Mouse (Mus musculus): Measurements from ENCODE around the gene Jag2.

Jag2 gene

GRCm38 (mm10) chr12:112894969-112895368 lies 34.6 kb downstream of the Jag2 start:
- ChIA-PET POLR2A (interaction anchor here in 3 of 4 experiments (0.6 to 1.4 kb wide), 4 partner anchors 15 to 734 kb away, joined by 3 to 6 read pairs (median 4); no protein-coding TSS in a partner anchor), CTCF (interaction anchor here in 3 of 4 experiments (0.5 to 1.2 kb wide), 7 partner anchors 15 to 307 kb away, joined by 3 read pairs; partner anchors contain the start of genes Jag2 (in 1 of the 3), Tex22 (in 1 of the 3) and Zbtb42 (in 1 of the 3))

GRCm38 (mm10) chr12:112894303-112894884 lies 35.2 kb downstream of the Jag2 start:
- ChIA-PET POLR2A (interaction anchor here in 2 of 4 experiments (1.4 kb wide), 2 partner anchors 15 to 21 kb away, joined by 4 to 6 read pairs; no protein-coding TSS in a partner anchor), CTCF (interaction anchor here in 3 of 4 experiments (0.6 to 1.2 kb wide), 5 partner anchors 14 to 216 kb away, joined by 3 read pairs; partner anchors contain the start of genes Jag2 (in 1 of the 3), Tex22 (in 1 of the 3) and Zbtb42 (in 1 of the 3))

GRCm38 (mm10) chr12:112885465-112885864 lies 44.1 kb downstream of the Jag2 start:
- CTCF ChIA-PET = interaction anchor here in 1 of 4 experiments (2.6 kb wide), 1 partner anchor 10 kb away, joined by 14 read pairs; no protein-coding TSS in a partner anchor
- POLR2A ChIA-PET = no interaction called here

GRCm38 (mm10) chr12:112881301-112881815 lies 48.2 kb downstream of the Jag2 start:
- ChIA-PET POLR2A (interaction anchor here in 1 of 4 experiments (0.7 kb wide), 1 partner anchor 46 kb away, joined by 3 read pairs; no protein-coding TSS in a partner anchor), CTCF (interaction anchor here in 1 of 4 experiments (1.0 kb wide), 1 partner anchor 157 kb away, joined by 3 read pairs; no protein-coding TSS in a partner anchor)

GRCm38 (mm10) chr12:112880661-112881060 lies 48.9 kb downstream of the Jag2 start:
- ChIA-PET POLR2A (interaction anchor here in 2 of 4 experiments (0.7 to 2.1 kb wide), 2 partner anchors 47 to 120 kb away, joined by 3 to 4 read pairs; partner anchors contain the start of gene Brf1 (in 1 of the 2)), CTCF (interaction anchor here in 1 of 4 experiments (0.9 to 1.0 kb wide), 2 partner anchors 14 to 157 kb away, joined by 3 read pairs; no protein-coding TSS in a partner anchor)

GRCm38 (mm10) chr12:112879731-112880130 lies 49.8 kb downstream of the Jag2 start:
- CTCF ChIA-PET = interaction anchor here in 1 of 4 experiments (0.9 kb wide), 1 partner anchor 15 kb away, joined by 3 read pairs; no protein-coding TSS in a partner anchor
- POLR2A ChIA-PET = interaction anchor here in 2 of 4 experiments (1.9 to 2.1 kb wide), 2 partner anchors 16 to 121 kb away, joined by 4 to 6 read pairs; partner anchors contain the start of gene Brf1 (in 1 of the 2)

GRCm38 (mm10) chr12:112877607-112878020 lies 52.0 kb downstream of the Jag2 start:
- ChIA-PET POLR2A (interaction anchor here in 2 of 4 experiments (0.6 to 1.6 kb wide), 7 partner anchors 15 to 137 kb away, joined by 3 to 5 read pairs (median 3); partner anchors contain the start of gene Pacs2 (in 1 of the 2)), CTCF (interaction anchor here in 1 of 4 experiments (0.5 to 1.1 kb wide), 7 partner anchors 9 to 253 kb away, joined by 3 to 4 read pairs (median 3); partner anchors contain the start of gene Btbd6)

- POLR2A ChIA-PET = interaction anchor here in 3 of 4 experiments (0.9 to 2.0 kb wide), 13 partner anchors 13 to 322 kb away, joined by 3 to 7 read pairs (median 4); partner anchors contain the start of genes Btbd6 (in 1 of the 3), Jag2 (in 1 of the 3), Tedc1 (in 1 of the 3) and Tmem121 (in 1 of the 3)
- CTCF ChIA-PET = interaction anchor here in 3 of 4 experiments (0.6 to 2.2 kb wide), 16 partner anchors 10 to 325 kb away, joined by 3 to 15 read pairs (median 4); partner anchors contain the start of genes Jag2 (in 2 of the 3), Brf1 (in 1 of the 3), Btbd6 (in 1 of the 3) and Crip1 (in 1 of the 3)
These were observed 52.5 kb downstream of the Jag2 start for GRCm38 (mm10) chr12:112877073-112877576.

- ChIA-PET CTCF (interaction anchor here (0.6 to 2.2 kb wide), 30 partner anchors 10 to 325 kb away, joined by 3 to 15 read pairs (median 5); partner anchors contain the start of genes Jag2 (in 2 of the 4), Tedc1 (in 2 of the 4), Brf1 (in 1 of the 4) and Btbd6 (in 1 of the 4)), POLR2A (interaction anchor here in 3 of 4 experiments (0.9 to 2.0 kb wide), 16 partner anchors 12 to 322 kb away, joined by 3 to 7 read pairs (median 4); partner anchors contain the start of genes Brf1 (in 1 of the 3), Btbd6 (in 1 of the 3), Jag2 (in 1 of the 3) and Tedc1 (in 1 of the 3))
These were observed 53.1 kb downstream of the Jag2 start for GRCm38 (mm10) chr12:112876332-112877072.

GRCm38 (mm10) chr12:112875225-112876013 lies 54.2 kb downstream of the Jag2 start:
- ChIA-PET POLR2A (interaction anchor here in 3 of 4 experiments (0.8 to 2.0 kb wide), 16 partner anchors 11 to 321 kb away, joined by 3 to 7 read pairs (median 4); partner anchors contain the start of genes Brf1 (in 1 of the 3), Jag2 (in 1 of the 3) and Tmem121 (in 1 of the 3)), CTCF (interaction anchor here (0.6 to 2.2 kb wide), 59 partner anchors 9 to 346 kb away, joined by 3 to 15 read pairs (median 4); partner anchors contain the start of genes Jag2 (in 3 of the 4), Brf1 (in 2 of the 4), Tedc1 (in 2 of the 4) and Btbd6 (in 1 of the 4))

GRCm38 (mm10) chr12:112874199-112874598 lies 55.4 kb downstream of the Jag2 start:
- POLR2A ChIA-PET = interaction anchor here in 3 of 4 experiments (0.7 to 2.1 kb wide), 5 partner anchors 20 to 153 kb away, joined by 3 to 15 read pairs (median 4); no protein-coding TSS in a partner anchor
- CTCF ChIA-PET = interaction anchor here in 3 of 4 experiments (0.6 to 1.7 kb wide), 16 partner anchors 9 to 212 kb away, joined by 3 to 9 read pairs (median 4); no protein-coding TSS in a partner anchor

GRCm38 (mm10) chr12:112873452-112874190 lies 56.0 kb downstream of the Jag2 start:
- ChIA-PET POLR2A (interaction anchor here in 3 of 4 experiments (0.7 to 2.1 kb wide), 6 partner anchors 19 to 153 kb away, joined by 3 to 15 read pairs (median 4); no protein-coding TSS in a partner anchor), CTCF (interaction anchor here in 3 of 4 experiments (0.6 to 1.7 kb wide), 27 partner anchors 9 to 368 kb away, joined by 3 to 9 read pairs (median 3); partner anchors contain the start of gene Tex22 (in 1 of the 3))

- ChIA-PET POLR2A (interaction anchor here in 1 of 4 experiments (0.9 to 2.1 kb wide), 3 partner anchors 19 to 37 kb away, joined by 3 to 15 read pairs (median 3); no protein-coding TSS in a partner anchor), CTCF (interaction anchor here in 3 of 4 experiments (0.6 to 1.7 kb wide), 17 partner anchors 8 to 367 kb away, joined by 3 to 8 read pairs (median 3); partner anchors contain the start of gene Tex22 (in 1 of the 3))
These were observed 56.6 kb downstream of the Jag2 start for GRCm38 (mm10) chr12:112872991-112873390.

- POLR2A ChIA-PET = interaction anchor here in 2 of 4 experiments (0.9 to 1.3 kb wide), 2 partner anchors 77 to 79 kb away, joined by 3 read pairs; no protein-coding TSS in a partner anchor
- CTCF ChIA-PET = interaction anchor here (0.6 to 1.8 kb wide), 12 partner anchors 7 to 159 kb away, joined by 3 to 6 read pairs (median 3); partner anchors contain the start of genes Cdca4 (in 1 of the 4) and Jag2 (in 1 of the 4)
These were observed 58.3 kb downstream of the Jag2 start for GRCm38 (mm10) chr12:112871272-112871671.

GRCm38 (mm10) chr12:112870775-112871174 lies 58.8 kb downstream of the Jag2 start:
- ChIA-PET POLR2A (interaction anchor here in 2 of 4 experiments (0.9 to 1.3 kb wide), 3 partner anchors 71 to 79 kb away, joined by 3 read pairs; partner anchors contain the start of gene Nudt14 (in 1 of the 2)), CTCF (interaction anchor here (0.5 to 1.8 kb wide), 11 partner anchors 13 to 1525 kb away, joined by 3 to 6 read pairs (median 3); partner anchors contain the start of genes Cdca4 (in 1 of the 4) and Jag2 (in 1 of the 4))

Data from embryonic stem cell, embryonic (primary cell).